Mouse (Mus musculus) 416B (cell line): ENCODE measurements around the gene Pex26.

ENCODE experiments used
- DNase-seq: peaks from one replicate; pipeline ENCODE4 v3.0.0; 2011; ENCODE audit warnings: low read depth

Gene Pex26

DNA sequence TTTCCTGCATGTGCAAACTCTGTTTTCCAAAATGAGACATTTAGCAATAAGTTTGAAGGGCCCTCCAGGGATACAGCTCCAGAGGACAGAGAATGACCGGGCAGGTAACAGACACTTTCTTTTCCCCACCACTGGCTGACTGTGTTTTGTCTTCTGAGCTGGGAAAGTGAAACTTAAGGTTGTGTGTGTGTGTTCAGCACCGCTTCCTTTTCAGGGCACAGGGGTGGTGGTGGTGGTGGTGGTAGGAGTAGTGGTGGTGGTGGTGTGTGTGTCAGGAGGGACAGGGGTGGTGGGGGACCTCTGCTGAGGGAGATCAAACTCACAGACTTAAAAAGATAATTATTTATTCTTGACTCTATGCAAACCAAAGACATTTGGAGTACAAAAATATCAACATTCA lies 58.3 kb downstream of the Pex26 start:
- peak; percentile 49 for DNase-seq

DNA sequence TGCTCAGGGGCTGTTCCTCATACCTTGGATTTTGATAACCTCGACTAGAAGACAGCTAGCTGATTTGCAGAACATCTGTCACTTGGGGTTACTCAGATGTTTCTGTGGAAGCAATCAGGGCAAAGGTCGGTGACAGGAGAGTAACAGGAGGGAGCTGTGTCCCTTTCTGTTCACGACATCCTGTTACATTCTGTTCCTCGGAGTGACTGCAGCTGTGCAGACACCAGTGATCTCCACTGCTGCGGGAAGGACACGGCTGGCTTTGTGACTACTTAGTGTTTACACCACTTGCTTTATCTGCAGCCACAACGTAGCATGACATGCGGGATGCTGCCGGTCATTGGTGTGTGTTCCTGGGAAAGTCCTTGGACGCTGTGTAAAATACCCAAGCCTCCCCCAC lies 59.7 kb downstream of the Pex26 start:
- no peak for DNase-seq

DNA sequence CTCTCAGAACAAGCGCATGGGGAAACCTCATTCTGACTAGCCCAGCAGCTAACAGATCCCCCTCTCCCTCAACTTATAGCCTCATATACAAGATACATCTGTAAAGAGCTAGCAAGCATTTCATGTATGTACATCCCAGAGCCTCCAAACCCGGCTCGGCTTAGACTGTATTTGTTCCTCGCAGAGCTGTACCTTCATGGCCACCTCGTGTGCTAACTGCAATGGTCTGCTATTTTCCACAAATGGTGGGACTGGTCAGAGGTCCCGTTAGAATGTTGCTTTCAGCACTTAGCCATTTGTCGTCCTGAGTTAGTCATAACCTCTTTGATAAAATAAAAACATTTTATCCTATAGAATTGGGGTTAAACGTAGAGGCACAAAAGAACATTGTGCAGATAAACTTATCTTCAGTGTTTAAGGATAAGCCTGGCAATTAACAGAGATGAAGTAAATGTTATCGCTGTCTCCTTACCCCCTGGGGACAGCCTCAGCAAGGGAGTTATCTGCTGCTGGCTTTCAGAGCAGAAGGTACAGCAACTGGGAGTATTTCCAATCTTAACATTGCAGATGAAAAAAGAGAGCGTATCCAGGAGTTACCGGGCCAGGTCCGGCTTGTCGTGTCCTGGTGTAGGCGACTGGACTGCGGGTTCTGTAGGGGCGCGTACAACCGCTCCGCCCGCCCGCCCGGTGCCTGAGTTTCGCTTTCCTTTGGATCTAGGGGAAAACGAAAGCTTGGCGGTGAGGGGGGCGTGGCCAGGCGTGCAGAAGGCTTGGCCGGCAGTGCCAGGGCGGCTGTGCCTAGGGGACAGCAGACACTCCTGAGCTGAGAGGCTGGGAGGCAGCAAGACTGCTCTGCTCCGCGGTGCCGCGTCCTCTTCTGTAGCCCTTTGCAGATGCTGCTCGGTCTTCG lies 61.9 kb downstream of the Pex26 start, which contains the start of gene Usp18:
Gene Usp18, plus strand, starts transcription at position 780 of the 910 bp plus-strand sequence.
- DNase-seq = peak; percentile 94

DNA sequence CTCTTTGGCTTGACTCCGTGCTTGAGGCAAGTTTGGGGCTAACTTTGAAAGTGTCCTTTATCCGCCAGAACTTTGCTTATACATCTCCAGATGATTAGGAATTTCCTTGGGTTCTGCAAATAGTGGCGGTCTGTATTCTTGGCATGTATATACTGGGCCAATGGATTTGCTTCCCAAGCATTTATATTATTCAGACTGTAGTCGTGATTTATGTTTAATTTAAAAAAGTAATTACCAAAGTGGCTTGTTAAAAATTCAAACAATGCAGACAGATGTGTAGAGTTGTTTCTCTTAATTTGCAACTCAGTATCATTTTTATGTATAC lies 62.5 kb downstream of the Pex26 start:
- DNase-seq = no peak
